Mouse (Mus musculus) embryonic stem cell, embryonic (primary cell): Measurements from ENCODE around the gene Kpna3.
"Not testable (repeated sequence)": the region's sequence is repeated elsewhere in the genome, so short reads cannot be mapped to it uniquely, and the experiment has no call there.

ENCODE experiments used
- CTCF ChIA-PET, 4 experiments: fragments of 300-600 bp in 2 of 4; fragments of 350-600 bp in 2 of 4; sonication (Branson Sonifier 250); formaldehyde crosslinking; loops; one replicate each; lab custom pipeline; 2022; ENCODE audit warnings: inconsistent platforms in 2 of 4; lab: Charles Lee
- POLR2A ChIA-PET, 4 experiments: fragments of 300-600 bp in 2 of 4; fragments of 350-600 bp in 2 of 4; sonication (Branson Sonifier 250); formaldehyde crosslinking; loops; one replicate each; lab custom pipeline; 2022; ENCODE audit warnings: antibody characterized with exemption in 4 of 4, inconsistent platforms in 1 of 4; lab: Charles Lee

The Kpna3 gene

GRCm38 (mm10) chr14:61439661-61440559 is at the start of gene Kpna3:
Gene Kpna3 (minus strand): TSS chr14:61439874.
- POLR2A ChIA-PET, result interaction anchor here (0.6 to 3.2 kb wide), 39 partner anchors 8 to 1321 kb away, joined by 3 to 24 read pairs (median 3); partner anchors contain the start of genes Ebpl (in 2 of the 4), Ints6 (in 1 of the 4), Spryd7 (in 1 of the 4) and Trim13 (in 1 of the 4)
- CTCF ChIA-PET, result interaction anchor here in 3 of 4 experiments (0.6 to 1.0 kb wide), 4 partner anchors 109 to 669 kb away, joined by 3 to 7 read pairs (median 4); no protein-coding TSS in a partner anchor

- CTCF ChIA-PET, result no interaction called here
- POLR2A ChIA-PET, result no interaction called here
These were observed 20.7 kb upstream of the Kpna3 start for GRCm38 (mm10) chr14:61460365-61460764.

DNA sequence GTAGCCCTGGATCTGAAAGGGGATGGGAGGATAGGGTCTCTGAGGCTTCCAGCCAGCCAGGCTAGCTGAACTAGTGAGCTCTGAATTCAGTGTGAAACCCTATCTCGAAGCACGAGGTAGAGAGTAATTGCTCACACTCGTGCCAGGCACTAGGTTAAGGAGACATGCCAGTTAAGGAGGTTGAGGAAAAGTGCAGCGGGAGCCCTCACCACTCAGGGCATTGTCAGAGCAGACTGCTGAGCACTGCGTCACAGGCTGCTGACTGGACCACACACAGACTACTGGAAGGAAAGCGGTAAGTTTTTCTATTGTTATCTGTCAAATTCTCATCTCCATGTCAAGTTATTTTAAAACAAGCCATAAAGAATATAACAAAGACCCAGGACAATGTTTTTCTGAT is 17.8 kb upstream of the Kpna3 start:
- ChIA-PET POLR2A (no interaction called here), CTCF (no interaction called here)

- CTCF ChIA-PET, result no interaction called here
- POLR2A ChIA-PET, result interaction anchor here in 1 of 4 experiments (1.4 kb wide), 1 partner anchor 15 kb away, joined by 3 read pairs; no protein-coding TSS in a partner anchor
These were observed 15.9 kb upstream of the Kpna3 start for GRCm38 (mm10) chr14:61455571-61455970.

DNA sequence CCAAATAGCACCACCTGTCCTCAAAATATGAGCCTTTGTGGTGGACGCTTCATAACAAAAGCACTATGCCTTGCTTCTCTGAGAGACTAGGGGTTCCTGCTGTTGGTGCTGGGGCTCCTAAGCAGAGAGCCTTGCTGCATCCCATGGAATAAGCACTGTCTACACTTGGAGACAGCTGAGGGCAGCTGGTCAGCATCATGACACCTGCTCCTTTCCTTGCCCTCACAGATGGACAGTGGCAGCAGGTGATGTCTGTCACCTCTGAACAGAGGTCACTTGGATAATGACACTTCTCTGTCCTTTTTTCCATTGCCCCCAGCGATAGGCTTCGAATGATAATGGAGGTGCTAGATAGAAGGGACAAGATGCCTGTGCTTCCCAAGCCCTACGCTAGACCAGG is 13.4 kb upstream of the Kpna3 start:
- CTCF ChIA-PET, result no interaction called here
- POLR2A ChIA-PET, result no interaction called here

DNA sequence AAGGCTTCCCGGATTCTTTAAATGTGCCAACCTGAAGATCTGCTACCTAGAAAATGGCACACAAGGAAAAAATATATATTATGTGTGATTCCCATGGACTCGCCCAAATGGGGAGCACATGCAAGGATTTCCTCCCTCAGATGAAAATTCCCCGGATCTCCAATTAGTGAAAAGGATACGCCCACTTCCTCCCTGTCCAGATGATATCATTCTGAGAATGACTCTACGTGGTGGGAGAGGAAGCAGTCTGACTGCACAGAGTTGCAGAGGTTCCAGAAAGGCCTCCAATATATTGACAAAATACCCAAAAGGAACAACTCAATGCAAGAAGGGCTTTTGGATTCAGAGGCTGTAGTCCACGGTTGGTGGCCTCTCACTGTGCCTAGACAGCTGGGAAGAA is 12.8 kb upstream of the Kpna3 start:
- ChIA-PET POLR2A (interaction anchor here in 2 of 4 experiments (1.1 to 1.9 kb wide), 2 partner anchors 9 to 12 kb away, joined by 3 to 4 read pairs; no protein-coding TSS in a partner anchor), CTCF (no interaction called here)

DNA sequence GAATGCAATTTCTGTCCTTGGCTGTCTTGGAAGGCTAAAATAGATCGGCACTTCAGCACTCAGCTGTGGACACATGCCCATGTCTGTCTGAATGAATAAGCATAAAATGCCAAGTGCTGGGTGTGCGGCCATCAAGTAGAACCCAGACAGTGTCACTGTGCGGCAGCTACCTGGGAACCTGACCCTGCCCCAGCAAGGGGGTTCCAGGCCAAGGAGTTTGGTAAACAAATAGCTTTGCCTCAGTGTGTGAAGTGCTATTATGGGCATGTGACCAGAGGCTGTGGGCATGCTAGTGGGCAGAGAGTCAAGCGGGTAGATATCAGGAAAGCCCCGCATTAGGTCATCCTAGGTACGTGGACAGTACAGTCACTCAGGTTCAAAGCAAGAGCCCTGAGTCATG is 8.1 kb upstream of the Kpna3 start:
- CTCF ChIA-PET, result interaction anchor here in 1 of 4 experiments (0.5 kb wide), 1 partner anchor 203 kb away, joined by 3 read pairs; no protein-coding TSS in a partner anchor
- POLR2A ChIA-PET, result interaction anchor here in 3 of 4 experiments (0.6 to 1.1 kb wide), 6 partner anchors 8 to 363 kb away, joined by 3 to 6 read pairs (median 4); partner anchors contain the start of gene Kpna3 (in 1 of the 3)

GRCm38 (mm10) chr14:61439141-61439660 is 473 bp downstream of the Kpna3 start:
- ChIA-PET CTCF (interaction anchor here in 1 of 4 experiments (0.6 kb wide), 1 partner anchor 668 kb away, joined by 7 read pairs; no protein-coding TSS in a partner anchor), POLR2A (interaction anchor here (0.6 to 3.2 kb wide), 15 partner anchors 9 to 209 kb away, joined by 3 to 24 read pairs (median 3); partner anchors contain the start of gene Ebpl (in 1 of the 4))

DNA sequence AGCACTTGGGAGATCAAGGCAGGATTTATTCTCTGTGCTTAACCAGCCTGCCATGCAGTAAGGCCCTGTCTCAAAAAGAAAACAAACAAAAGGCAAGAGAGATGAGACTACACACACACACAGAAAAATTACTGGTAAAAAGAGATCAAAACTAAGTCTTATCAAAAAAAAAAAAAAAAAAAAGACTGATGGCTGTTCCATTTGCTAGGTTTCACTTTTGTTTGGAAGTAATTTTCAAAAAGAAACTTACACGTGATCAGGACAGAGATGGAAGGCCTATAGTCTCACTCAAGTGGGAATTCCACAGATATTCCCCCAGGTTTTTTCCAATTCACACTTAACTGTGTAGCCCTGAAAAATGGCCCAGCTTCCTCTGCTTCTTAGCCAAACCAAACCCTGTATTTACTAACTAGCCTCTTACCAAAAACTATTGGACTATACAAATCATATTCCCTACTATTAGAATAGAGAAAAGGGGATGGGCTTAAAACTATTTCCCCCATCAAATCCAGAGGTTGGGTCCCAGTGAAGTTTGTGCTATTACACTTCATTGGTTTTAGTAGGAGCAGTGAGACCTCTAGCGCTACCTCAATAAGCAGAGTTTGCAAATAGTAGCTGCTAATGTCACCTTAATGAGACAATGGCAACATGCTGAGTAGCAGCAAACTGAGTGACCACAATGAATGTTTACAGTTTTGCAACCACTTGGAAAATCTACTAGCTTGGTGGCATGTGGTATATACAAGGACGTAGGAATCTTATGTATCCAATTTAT is 1.3 kb downstream of the Kpna3 start:
- CTCF ChIA-PET, result no interaction called here
- POLR2A ChIA-PET, result interaction anchor here (0.5 to 3.2 kb wide), 15 partner anchors 9 to 210 kb away, joined by 3 to 24 read pairs (median 3); no protein-coding TSS in a partner anchor

DNA sequence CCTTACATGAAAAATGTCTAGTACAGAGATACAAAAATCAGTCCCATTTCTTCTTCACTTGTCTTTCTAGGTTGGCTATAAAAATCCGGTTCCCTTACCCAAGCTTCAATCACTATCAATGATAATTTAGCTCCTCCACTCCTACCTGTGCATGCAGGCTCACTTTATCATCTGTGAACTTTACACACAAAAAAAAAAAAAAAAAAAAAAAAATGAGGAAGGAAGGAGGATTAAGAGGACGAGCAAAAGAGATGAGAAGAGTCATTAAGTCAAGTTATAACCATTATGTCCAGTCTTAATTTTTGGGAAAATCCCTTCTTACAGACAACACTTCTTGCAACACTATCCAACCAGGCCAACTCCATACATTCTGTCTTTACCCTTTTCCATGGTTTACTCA is 2.8 kb downstream of the Kpna3 start:
- ChIA-PET CTCF (interaction anchor here in 1 of 4 experiments (0.7 kb wide), 1 partner anchor 188 kb away, joined by 11 read pairs; no protein-coding TSS in a partner anchor), POLR2A (interaction anchor here in 2 of 4 experiments (0.5 to 2.1 kb wide), 9 partner anchors 8 to 399 kb away, joined by 3 to 13 read pairs (median 4); no protein-coding TSS in a partner anchor)

GRCm38 (mm10) chr14:61428126-61428787 is 11.4 kb downstream of the Kpna3 start:
- POLR2A ChIA-PET, result interaction anchor here in 2 of 4 experiments (0.7 to 5.4 kb wide), 9 partner anchors 8 to 51 kb away, joined by 3 to 24 read pairs (median 4); partner anchors contain the start of gene Kpna3 (in 1 of the 2)
- CTCF ChIA-PET, result interaction anchor here in 1 of 4 experiments (0.6 kb wide), 1 partner anchor 24 kb away, joined by 5 read pairs; no protein-coding TSS in a partner anchor

GRCm38 (mm10) chr14:61427095-61427494 is 12.6 kb downstream of the Kpna3 start:
- CTCF ChIA-PET, result not testable (repeated sequence)

DNA sequence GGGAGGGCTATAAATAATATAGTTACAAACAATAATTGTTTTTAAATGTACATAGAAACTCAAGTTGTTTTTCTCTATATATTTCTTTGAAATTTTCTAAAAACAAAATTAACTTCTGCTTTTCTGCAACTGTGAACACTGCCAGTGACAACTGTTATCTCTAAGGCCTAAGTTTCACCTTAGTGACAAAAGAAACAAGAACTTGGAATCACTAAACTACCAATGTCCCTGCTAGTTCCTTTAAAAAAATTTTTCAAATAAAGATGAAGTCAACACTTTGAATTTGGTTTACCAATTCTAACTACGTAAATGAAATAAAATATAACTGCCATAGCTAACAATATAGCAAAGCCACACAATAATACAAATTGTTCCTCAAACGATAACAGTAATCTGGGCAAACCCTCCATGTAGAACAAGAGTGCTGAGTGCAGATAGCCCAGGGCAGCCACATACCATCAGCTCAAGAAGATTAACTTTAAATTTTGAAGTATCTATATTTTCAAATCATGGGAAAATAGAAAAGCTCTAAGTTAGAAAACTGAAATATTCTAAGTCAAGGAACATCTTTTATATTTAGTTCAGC is 14.5 kb downstream of the Kpna3 start:
- ChIA-PET POLR2A (interaction anchor here in 1 of 4 experiments (1.2 to 2.3 kb wide), 3 partner anchors 11 to 113 kb away, joined by 3 to 13 read pairs (median 5); no protein-coding TSS in a partner anchor), CTCF (no interaction called here)

More at GRCm38 (mm10) chr14:61427095-61427494, 12.6 kb downstream of the Kpna3 start:
- POLR2A ChIA-PET, result interaction anchor here in 3 of 4 experiments (1.1 to 5.4 kb wide), 7 partner anchors 9 to 49 kb away, joined by 3 to 24 read pairs (median 5); partner anchors contain the start of gene Kpna3 (in 2 of the 3)

DNA sequence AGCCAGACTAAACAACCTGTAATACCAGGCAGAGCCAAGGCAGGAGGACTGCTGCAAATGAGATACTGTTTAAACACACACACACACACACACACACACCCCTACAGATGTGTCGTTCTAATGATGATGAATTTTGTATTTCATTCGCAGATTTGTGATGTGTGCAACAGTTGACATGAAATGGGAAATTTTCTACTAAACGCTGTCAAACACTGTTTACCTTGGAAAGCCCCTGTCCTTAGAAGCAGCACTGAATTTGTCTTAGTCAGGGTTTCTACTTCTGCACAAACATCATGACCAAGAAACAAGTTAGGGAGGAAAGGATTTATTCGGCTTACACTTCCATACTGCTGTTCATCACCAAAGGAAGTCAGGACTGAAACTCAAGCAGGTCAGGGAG is 24.0 kb downstream of the Kpna3 start:
- ChIA-PET POLR2A (interaction anchor here in 1 of 4 experiments (0.5 kb wide), 1 partner anchor 1809 kb away, joined by 3 read pairs; no protein-coding TSS in a partner anchor), CTCF (no interaction called here)

GRCm38 (mm10) chr14:61415311-61415710 is 24.4 kb downstream of the Kpna3 start:
- POLR2A ChIA-PET, result interaction anchor here in 1 of 4 experiments (0.5 kb wide), 1 partner anchor 1808 kb away, joined by 3 read pairs; no protein-coding TSS in a partner anchor

DNA sequence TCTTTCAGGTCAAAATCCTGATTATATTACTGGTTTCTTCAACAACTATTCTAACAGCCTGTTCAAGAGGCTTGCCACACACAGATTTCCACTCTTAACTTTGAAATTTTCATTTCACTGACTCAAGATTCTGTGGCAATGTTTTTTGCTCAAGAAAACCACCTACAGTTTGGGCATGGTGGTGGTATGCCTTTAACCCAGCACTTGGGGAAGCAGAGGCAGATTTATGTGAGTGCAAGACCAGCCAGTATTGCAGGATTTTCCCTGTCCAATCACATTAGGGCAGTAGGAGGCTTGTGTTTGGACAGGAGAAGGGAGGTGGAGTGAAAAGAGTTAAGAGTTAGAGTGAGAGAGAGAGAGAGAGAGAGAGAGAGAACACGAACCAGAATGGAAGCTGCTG is 24.9 kb downstream of the Kpna3 start:
- ChIA-PET CTCF (no interaction called here), POLR2A (no interaction called here)

More at GRCm38 (mm10) chr14:61415311-61415710, 24.4 kb downstream of the Kpna3 start:
- CTCF ChIA-PET, result no interaction called here

DNA sequence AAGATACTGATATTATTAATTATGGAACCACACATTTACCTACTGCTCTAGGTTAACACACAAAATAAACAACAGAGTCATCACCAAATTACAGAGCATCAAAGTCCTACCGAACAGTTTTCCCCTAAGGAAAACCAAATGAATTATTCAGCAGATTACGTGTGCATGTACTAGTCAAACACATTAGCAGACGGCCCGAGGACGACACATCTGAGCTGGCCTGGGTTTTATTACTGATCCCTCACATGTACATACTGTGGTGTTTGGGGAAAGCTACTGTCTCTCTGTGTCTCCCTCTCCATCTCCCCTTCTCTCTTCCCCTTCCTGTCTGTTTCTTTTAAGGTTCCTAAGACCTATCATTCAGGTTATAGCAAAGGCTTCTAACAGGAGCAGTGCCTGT is 25.5 kb downstream of the Kpna3 start:
- ChIA-PET CTCF (no interaction called here), POLR2A (interaction anchor here in 1 of 4 experiments (0.8 to 2.1 kb wide), 2 partner anchors 13 to 58 kb away, joined by 3 to 6 read pairs; no protein-coding TSS in a partner anchor)
